Mouse (Mus musculus) stomach, embryonic 14.5 days (tissue): ENCODE results near the gene Oas2. TPM values are rescaled to one million over a fixed set of nuclear protein-coding genes. Genes with fewer than 3 reads are reported as not detected.

Experiments used
- ATAC-seq: fragments of 200-750 bp; cut with Nextera tagmentation; 2 replicates; pipeline ENCODE4 v1.8.0; 2017; ENCODE audit warnings: low read depth, moderate TSS enrichment; ENCODE audit not compliant: insufficient number of reproducible peaks, insufficient read depth, low FRiP score
- H3K27ac ChIP-seq: fragments of 300-500 bp; sonication (generic); 2 replicates; pipeline ENCODE4 v1.5.1; 2014; ENCODE audit warnings: mild to moderate bottlenecking, low read length, moderate library complexity, mixed read lengths
- H3K27me3 ChIP-seq: fragments of 300-500 bp; sonication (generic); 2 replicates; pipeline ENCODE4 v1.6.1; 2014; ENCODE audit warnings: low read length, control low read depth, mixed read lengths; ENCODE audit not compliant: control insufficient read depth, insufficient read depth
- H3K36me3 ChIP-seq: fragments of 300-500 bp; sonication (generic); 2 replicates; pipeline ENCODE4 v1.6.1; 2014; ENCODE audit warnings: mild to moderate bottlenecking, control low read depth, low read length, moderate library complexity, mixed read lengths; ENCODE audit not compliant: control insufficient read depth, insufficient read depth
- H3K4me1 ChIP-seq: fragments of 300-500 bp; sonication (generic); 2 replicates; pipeline ENCODE4 v1.6.1; 2014; ENCODE audit warnings: low read length, control low read depth, mixed read lengths; ENCODE audit not compliant: control insufficient read depth, insufficient read depth
- H3K4me2 ChIP-seq: fragments of 300-500 bp; sonication (generic); replicated peaks from 2 replicates; pipeline ENCODE4 v1.6.1; 2014; ENCODE audit warnings: low read depth, low read length, control low read depth
- H3K4me3 ChIP-seq: fragments of 300-500 bp; sonication (generic); 2 replicates; pipeline ENCODE4 v1.5.1; 2014; ENCODE audit warnings: low read depth, low read length, control low read depth
- H3K9ac ChIP-seq: fragments of 300-500 bp; sonication (generic); replicated peaks from 2 replicates; pipeline ENCODE4 v1.6.1; 2014; ENCODE audit warnings: low read depth, mild to moderate bottlenecking, control low read depth, low read length, moderate library complexity, mixed read lengths
- H3K9me3 ChIP-seq: fragments of 300-500 bp; sonication (generic); 2 replicates; pipeline ENCODE4 v1.6.1; 2016; ENCODE audit warnings: low read depth, low read length, control low read depth; ENCODE audit not compliant: control insufficient read depth
- WGBS: fragments of 180-500 bp; shearing (Covaris S2); extraction: QIAGEN DNeasy Blood & Tissue Kit; methylation state at CpG from one replicate; pipeline ENCODE4 v1.1.7; 2014; 5-methylcytosine and 5-hydroxymethylcytosine counted together
- polyA plus RNA-seq: library from polyadenylated mRNA; unstranded; fragments of >200 nt; fragmentation: Nextera tagmentation; extraction: Ambion mirVana; gene quantifications from 2 replicates; pipeline ENCODE4 v1.2.1, GENCODE M21; 2014

Oas2 gene
- polyA plus RNA-seq, 1 experiment from 2014 or later = 0.58 TPM

DNA sequence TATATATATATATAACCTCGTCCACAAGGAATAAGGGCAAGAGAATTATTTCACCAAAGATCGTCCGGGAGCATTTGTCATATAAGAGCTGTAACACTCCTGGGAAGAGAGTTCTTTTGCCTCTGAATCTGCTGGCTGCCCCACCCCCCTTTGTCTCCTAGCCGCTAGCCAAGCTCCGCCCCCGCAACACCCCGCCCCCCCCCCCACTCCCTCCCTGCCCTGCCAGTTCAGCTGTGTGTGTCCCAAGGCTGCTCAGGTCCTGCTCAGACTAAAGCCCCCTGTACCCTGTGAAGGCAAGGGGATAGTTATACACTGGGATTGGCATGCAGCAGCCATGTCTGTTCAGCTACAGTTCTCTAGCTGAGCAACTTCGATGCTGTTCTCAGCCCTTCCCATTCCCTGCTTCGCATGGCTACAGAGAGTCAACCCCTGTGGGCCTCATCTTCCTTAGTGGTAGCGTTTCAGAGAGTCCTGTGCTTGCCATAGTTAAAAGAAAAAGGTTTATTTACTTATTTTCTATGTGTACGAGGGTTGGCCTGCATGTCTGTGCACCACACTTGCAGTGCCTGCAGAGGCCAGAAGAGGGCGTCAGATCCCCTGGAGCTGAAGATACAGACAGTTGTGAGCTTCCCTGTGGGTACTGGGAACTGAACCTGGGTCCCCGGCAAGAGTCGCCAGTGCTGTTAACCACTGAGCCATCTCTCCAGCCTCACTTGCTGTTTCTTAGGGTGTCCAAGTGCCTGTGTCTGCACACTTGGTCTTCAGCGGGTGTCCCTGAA lies 30.9 kb downstream of the Oas2 start:
- Histone ChIP-seq H3K4me3 (no peak overlapping the region), H3K9me3 (no peaks in the 10 kb centered on the region), H3K4me2 (no peak overlapping the region), H3K9ac (no peak overlapping the region), H3K27ac (no peak overlapping the region), H3K4me1 (no peaks in the 10 kb centered on the region), H3K27me3 (no peaks in the 10 kb centered on the region), H3K36me3 (no peaks in the 10 kb centered on the region)
- 43% methylated on average over 15 of the region's 15 CpGs for WGBS
- no peak for ATAC-seq

DNA sequence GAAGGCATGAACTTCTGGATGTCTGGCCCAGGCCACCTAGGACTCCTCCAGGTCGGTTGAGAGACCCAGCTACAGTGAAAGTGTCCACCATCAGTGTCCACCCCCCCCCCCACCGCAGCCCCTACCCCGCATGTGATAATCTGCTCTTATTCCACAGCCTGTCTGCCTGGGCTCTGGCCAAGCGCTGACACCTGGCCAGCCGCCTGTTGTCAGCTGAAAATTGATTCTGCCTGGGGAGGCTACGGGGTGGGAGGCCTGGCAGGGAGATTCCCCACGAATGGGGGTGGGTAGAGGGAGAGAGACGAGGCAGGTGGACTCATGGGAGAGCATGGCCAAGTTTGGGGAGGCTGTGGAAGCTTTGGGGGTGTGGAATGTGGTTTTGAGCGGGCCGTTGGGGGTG lies 32.5 kb downstream of the Oas2 start:
- Histone ChIP-seq H3K4me1 (no peaks in the 10 kb centered on the region), H3K27me3 (peaks cover 10% of the 10 kb centered on the region), H3K36me3 (no peaks in the 10 kb centered on the region), H3K9ac (no peak overlapping the region), H3K27ac (no peak overlapping the region), H3K9me3 (no peaks in the 10 kb centered on the region), H3K4me2 (no peak overlapping the region), H3K4me3 (no peak overlapping the region)
- no peak for ATAC-seq
- 56% methylated on average over 10 of the region's 10 CpGs for WGBS

DNA sequence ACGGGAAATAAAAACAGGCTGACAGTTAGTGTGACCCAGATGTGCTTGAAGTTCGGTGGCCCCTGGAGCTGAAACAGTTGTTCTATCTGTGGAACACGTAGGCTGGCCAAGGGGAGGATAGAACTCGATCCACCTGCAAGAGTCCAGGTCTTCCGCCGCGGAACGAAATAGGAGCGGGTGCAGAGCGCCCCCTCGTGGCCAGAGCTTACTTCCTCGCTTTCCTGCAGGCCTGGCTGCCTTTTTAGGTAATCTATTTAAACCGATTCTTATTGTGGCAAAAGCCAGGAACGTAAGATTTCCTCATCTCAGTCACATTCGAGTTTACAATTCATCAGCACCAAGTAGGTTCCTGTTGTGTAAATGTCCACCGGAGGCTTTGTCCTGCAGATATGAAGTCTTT lies 35.3 kb downstream of the Oas2 start:
- Histone ChIP-seq H3K36me3 (no peaks in the 10 kb centered on the region), H3K4me1 (0 out of 2 replicates have a peak, but pooled peaks cover 3% of the 10 kb centered on the region), H3K4me2 (no peak overlapping the region), H3K4me3 (no peak overlapping the region), H3K27ac (no peak overlapping the region), H3K9ac (no peak overlapping the region), H3K27me3 (peaks cover 13% of the 10 kb centered on the region), H3K9me3 (no peaks in the 10 kb centered on the region)
- 4% methylated on average over 16 of the region's 16 CpGs for WGBS
- no peak for ATAC-seq

- Histone ChIP-seq H3K27me3 (peaks cover 13% of the 10 kb centered on the region), H3K9ac (no peak overlapping the region), H3K4me1 (0 out of 2 replicates have a peak, but pooled peaks cover 3% of the 10 kb centered on the region), H3K27ac (no peak overlapping the region), H3K36me3 (no peaks in the 10 kb centered on the region), H3K9me3 (no peaks in the 10 kb centered on the region), H3K4me2 (no peak overlapping the region), H3K4me3 (no peak overlapping the region)
- ATAC-seq = no peak
- WGBS = 72% methylated on average over 8 of the region's 8 CpGs
Measured at GRCm38 (mm10) chr5:120712721-120713120, 36.9 kb downstream of the Oas2 start.

DNA sequence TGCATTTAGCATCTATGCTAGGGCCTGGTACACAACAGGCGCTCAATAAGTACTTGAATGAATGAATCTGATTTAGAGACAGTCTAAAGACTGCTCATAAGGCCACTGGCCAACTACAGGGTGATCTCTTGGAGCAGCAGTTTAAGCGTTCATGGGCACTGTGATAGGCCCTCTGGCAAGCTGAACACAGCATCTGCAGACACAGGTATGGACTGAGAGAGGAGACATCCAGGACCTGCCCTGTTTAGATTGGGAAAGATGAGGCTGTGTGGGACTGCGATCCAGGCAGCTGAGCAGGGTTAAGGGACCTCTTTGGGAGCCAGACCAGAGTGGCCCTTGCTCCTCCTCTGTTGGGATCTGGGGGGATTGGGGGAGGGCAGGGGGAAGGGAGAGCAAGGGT lies 37.8 kb downstream of the Oas2 start, which contains the start of gene Dtx1:
Gene Dtx1, minus strand, starts transcription at position 101 of the 400 bp plus-strand sequence.
- H3K27me3 ChIP-seq = peaks cover 13% of the 10 kb centered on the region
- ATAC-seq = no peak
- peak within 1 kb of the TSS; percentile 53 for H3K4me3 ChIP-seq
- peak within 1 kb of the TSS; percentile 79 for H3K4me2 ChIP-seq
- no peaks in the 10 kb centered on the region for H3K9me3 ChIP-seq
- WGBS = 41% methylated on average over 3 of the region's 3 CpGs
- 0 out of 2 replicates have a peak, but pooled peaks cover 3% of the 10 kb centered on the region for H3K4me1 ChIP-seq
- H3K36me3 ChIP-seq = no peaks in the 10 kb centered on the region
- no peak within 1 kb of the TSS for H3K27ac ChIP-seq
- H3K9ac ChIP-seq = peak within 1 kb of the TSS; percentile 50

GRCm38 (mm10) chr5:120711416-120711815 lies 38.2 kb downstream of the Oas2 start:
- WGBS = 2% methylated on average over 40 of the region's 43 CpGs
- Histone ChIP-seq H3K9ac (peak overlapping the region; percentile 50; the same call in 1 of the 2 replicates), H3K9me3 (no peaks in the 10 kb centered on the region), H3K27me3 (peaks cover 13% of the 10 kb centered on the region), H3K4me1 (0 out of 2 replicates have a peak, but pooled peaks cover 7% of the 10 kb centered on the region), H3K27ac (no peak overlapping the region), H3K4me3 (peak overlapping the region; percentile 53), H3K36me3 (no peaks in the 10 kb centered on the region), H3K4me2 (peak overlapping the region; percentile 79)
- no peak for ATAC-seq

GRCm38 (mm10) chr5:120710826-120711248 lies 38.8 kb downstream of the Oas2 start:
- Histone ChIP-seq H3K4me3 (peak overlapping the region; percentile 53), H3K9me3 (no peaks in the 10 kb centered on the region), H3K4me1 (0 out of 2 replicates have a peak, but pooled peaks cover 8% of the 10 kb centered on the region), H3K4me2 (peak overlapping the region; percentile 79), H3K9ac (peak overlapping the region; percentile 50), H3K36me3 (no peaks in the 10 kb centered on the region), H3K27me3 (peaks cover 13% of the 10 kb centered on the region), H3K27ac (no peak overlapping the region)
- ATAC-seq = peak; percentile 1; the same call in 1 of the 2 replicates
- 1% methylated on average over 29 of the region's 34 CpGs for WGBS

- Histone ChIP-seq H3K27ac (no peak overlapping the region), H3K9ac (peak overlapping the region; percentile 50; the same call in 1 of the 2 replicates), H3K9me3 (no peaks in the 10 kb centered on the region), H3K36me3 (no peaks in the 10 kb centered on the region), H3K4me1 (0 out of 2 replicates have a peak, but pooled peaks cover 8% of the 10 kb centered on the region), H3K27me3 (peaks cover 13% of the 10 kb centered on the region), H3K4me3 (peak overlapping the region; percentile 53), H3K4me2 (peak overlapping the region; percentile 79)
- 2% methylated on average over 40 of the region's 40 CpGs for WGBS
- ATAC-seq = peak; percentile 24; the same call in 1 of the 2 replicates
Measured at GRCm38 (mm10) chr5:120710161-120710825, 39.4 kb downstream of the Oas2 start.
